Mouse (Mus musculus) R1 (cell line): ENCODE data around the gene Slc2a1.

ENCODE experiments used
- DNase-seq: peaks from one replicate; pipeline ENCODE4 v3.0.0-alpha.2; 2018; ENCODE audit warnings: low read depth, low spot score

Slc2a1 gene

DNA sequence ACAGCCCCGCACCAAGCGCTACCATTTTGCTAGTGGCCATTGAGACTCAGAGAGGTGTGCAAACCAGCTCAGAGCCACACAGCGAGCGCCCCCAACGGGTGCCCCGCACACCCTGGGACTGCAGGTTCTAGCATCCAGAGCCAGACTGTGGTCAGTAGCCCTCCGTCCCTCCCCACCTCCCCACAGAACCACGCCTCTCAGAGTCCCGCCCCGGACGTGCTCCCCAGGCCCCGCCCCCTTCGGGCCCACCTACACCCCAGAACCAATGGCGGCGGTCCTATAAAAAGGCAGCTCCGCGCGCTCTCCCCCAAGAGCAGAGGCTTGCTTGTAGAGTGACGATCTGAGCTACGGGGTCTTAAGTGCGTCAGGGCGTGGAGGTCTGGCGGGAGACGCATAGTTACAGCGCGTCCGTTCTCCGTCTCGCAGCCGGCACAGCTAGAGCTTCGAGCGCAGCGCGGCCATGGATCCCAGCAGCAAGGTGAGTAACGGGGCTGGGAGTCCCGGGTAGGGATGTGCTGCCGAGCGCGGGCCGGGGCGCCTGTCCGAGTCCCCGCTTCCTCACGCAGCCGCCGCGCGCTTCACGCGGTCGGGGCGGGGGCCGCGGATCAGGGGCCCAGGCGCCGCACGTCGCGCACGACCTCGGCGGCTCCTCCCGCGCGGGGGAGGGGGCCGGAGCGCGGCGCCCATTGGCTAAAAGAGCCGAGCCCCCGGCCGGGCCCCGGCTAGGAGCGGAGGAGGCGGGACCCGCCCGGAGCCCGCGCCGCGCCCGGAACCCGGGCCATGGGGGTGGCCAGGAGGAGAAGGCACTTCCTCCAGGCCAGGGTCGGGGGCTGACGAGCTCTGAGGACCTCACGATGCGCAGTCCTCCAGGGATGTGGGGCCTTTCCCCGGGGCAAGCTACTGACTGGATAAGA is at the start of gene Slc2a1:
Gene Slc2a1 (plus strand): TSS at position 217 of the 914 bp plus-strand sequence.
- peak; percentile 99 for DNase-seq

DNA sequence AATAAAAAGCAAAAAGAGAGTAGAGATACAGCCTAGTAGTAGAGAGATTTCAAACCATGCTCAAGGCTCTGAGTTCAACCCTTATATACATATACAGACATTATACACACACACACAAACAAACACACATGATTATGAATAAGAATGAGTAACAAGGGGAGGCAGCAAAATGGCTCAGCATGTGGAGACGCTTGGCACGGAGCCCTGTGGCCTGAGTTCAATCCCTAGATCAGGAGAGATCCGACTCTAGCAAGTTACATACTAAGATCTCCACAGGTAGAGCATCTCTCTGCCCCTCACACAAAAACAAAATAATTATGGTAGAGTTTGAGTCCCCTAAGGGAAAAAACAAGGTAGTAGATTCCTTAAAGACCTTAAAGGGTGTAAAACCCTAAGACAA is 41.7 kb upstream of the Slc2a1 start:
- no peak for DNase-seq

DNA sequence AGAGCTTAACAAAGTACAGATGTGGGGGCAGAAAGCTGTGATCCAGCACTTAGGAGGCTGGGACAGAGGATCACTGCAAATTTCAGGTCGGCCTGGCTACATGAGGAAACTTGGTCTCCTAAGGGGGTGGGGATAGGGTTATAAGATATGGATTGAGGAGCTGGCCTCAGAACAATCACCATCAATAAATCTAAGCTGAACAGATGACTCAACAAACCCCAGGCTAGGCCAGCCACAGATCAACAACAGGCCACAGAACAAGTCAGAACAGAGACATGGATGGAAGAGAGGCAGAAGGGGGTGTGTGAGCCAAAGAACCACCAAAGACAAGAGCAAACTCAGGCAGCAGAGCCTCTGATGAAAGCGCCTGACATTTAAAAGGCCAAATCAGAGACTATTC is 41.3 kb upstream of the Slc2a1 start:
- no peak for DNase-seq

DNA sequence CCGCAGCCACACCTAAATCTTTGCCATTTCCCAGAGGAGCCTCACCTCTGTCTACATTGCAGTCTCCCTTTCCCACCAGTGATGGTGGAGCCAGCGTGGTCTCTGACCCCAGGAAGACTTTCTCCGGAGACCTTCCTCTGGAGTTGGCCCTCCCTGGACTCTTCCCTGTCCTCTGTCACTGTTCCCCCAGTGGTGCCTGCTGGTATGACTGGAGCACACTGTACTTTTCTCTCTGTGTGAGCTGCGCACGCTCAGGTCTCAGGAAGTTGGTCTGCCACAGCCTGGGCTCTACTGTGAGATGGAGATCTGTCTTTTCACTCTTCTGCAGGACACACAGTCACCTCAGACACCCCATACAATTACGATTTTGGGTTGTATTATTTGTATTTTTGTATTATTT is 39.6 kb upstream of the Slc2a1 start:
- peak; percentile 86 for DNase-seq

DNA sequence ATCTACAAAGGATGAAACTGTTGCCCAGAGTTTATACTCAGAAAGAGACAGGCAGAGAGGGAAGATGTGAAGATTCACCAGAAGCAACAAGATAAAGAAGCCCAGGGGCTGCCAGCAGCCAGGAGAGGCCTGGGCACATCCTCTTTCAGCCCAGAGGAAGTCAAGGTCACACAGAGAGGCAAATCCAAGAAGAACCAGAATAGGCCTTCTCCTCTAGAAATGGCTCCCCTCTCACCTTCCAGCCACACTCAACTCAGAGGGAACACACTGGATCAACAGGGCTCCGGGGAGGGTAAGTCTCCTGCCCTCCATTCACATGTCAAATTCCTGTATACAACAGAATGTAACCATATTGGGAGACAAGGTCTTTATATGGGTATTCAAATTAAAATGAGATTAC is 38.3 kb upstream of the Slc2a1 start:
- DNase-seq, result no peak

DNA sequence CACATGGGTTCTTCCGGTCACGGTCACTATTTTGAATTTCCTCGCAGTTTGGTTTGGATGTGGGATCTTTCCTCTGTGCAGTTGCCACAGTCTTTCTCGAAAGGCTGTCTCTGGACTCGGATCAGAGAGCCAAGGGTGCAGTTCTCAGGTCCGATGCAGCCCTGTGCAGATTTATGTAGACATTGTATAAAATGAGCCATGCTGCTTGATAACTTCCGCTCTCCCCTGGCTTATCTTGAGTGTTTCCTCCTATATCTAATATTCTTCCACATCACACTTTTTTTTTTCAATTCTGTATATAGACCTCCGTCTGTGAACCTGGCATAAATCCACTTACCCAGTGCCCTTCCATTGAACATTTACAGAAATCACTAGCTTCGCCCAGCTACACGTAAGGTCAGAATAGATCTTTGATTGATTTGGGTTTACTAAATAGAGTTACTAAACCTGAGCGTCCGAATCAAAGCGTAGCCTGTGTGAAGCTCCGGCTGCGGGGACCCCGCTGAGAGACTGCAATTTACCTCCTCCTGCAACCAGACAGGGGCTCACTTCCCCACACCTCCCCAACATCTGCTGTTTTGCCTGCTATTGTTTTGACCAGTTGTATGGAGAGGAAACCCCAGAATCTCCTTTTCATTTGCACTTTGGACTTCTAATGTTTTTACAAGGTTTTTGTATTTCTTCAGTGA is 37.4 kb upstream of the Slc2a1 start:
- DNase-seq, result peak; percentile 96

DNA sequence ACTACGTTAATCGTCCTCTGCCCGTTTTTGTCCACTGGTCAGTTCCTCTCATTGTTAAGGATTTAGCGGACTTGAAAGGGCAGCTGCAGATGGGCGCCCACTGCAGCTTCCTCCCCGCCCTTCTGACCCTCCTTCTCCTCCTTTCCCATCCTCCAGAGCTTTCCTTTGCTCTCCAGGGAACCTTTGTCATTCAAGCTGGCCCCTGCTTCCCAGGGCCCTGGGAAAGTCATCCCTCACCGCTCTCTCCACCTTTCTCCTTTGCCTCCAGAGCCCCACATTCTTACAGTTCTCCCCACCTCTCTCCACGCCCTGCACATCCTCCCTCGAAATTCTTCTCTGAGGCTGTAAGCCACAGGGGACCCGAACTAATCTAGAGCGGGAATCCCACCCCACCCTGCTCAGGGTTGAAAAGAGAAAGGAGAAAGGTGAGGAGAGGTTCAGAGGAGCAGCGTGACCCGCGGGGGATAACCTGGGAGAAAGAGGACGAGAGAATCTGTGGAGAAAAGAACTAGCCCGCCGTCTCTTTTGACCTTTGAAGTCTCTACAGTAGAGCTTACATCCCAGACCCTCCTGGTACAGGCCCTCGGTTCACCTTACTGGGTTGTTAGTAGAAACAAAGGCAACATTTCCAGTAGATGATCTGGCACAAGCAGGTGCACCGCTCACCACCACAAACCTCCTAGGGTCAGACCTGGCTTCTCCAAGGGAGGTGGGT is 36.7 kb upstream of the Slc2a1 start:
- DNase-seq, result peak; percentile 100

DNA sequence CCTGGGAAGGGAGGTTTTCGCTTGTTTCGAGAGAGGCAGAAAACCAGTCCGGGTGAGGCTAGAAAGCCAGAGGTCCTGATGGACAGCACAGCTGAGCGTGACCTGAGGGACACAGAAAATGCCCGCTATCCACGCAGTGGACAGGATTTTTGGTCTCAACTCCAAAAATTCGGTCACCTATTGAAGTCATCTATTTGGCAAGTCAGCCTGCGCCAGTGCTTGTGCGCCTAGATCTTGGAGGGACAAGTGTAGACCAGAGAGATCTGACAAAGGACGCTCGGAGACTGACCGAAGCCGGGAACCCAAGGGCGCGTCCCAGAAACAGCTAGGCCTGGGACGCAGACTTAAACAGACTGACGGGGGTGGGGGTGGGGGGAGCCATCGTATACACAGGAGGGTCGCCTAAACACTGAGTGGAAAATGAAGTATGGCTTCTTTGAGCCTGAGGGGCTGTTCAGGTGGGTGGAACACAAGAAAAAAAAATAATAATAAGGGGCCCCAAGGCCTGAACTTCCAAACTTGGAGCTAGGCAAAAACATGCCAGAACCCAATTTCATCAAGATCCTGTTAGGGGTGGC is 36.1 kb upstream of the Slc2a1 start:
- no peak for DNase-seq

DNA sequence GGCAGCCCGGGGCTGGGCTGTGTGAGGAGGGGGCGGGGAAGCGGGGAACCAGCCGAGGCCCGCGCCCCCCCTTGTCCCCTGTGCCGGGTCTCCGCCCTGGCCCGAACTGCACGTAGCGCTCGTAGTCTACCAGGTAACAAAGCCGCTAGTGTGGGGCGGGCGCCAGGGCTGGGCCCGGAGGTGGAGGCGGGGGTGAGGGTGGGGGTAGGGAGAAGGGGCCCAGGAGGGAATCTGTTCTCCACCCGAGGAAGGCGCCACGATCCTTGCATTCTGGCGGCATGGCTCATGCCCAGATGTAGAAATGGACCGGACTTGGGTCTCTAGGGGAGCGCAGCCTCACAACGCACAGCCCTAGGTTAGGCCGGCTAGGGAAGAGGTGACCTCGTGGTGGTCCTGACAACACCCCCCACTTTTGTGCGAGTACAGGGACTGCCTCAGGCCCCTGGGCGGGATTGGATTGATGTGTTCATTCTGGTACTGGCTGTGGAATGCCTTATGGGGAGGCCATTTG is 35.5 kb upstream of the Slc2a1 start:
- peak; percentile 85 for DNase-seq

DNA sequence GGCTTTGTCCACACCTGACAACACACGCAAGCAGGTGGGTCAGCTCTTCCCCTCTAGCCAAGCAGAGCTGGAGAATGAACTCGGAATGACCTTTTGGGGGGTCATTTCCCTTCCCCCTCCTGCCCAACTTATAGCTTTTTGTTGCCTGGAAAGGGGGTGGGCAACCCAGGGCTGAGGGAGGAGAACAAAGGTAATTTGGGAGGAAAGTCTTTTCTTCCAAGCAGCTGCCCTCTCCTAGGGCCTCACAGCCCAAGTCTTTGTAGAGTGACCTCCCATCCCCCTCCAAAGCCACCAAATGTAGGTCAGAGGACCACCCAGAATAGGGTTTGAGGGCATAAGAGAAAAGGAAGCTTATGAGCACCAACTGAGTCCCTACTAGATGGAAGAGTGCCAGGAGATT is 34.9 kb upstream of the Slc2a1 start:
- peak; percentile 77 for DNase-seq

DNA sequence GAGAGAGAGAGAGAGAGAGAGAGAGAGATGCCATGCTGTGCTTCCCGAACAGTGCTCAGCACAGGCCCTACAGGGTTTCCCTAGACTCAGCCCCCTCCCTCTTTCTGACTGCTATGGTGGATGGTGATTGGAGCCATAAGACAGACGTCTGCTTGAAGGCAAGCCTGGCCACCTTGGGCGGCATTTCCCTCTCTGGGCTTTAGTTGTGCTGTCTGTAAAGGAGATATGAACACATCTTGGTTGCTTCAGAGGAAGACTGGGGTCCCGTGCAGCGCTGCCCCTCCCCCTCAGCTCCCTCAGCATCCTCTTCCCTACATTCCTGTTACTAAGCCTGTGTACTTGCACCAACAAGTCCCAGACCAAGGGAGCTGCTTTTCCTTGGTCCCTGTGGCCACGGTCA is 33.9 kb upstream of the Slc2a1 start:
- peak; percentile 64 for DNase-seq

DNA sequence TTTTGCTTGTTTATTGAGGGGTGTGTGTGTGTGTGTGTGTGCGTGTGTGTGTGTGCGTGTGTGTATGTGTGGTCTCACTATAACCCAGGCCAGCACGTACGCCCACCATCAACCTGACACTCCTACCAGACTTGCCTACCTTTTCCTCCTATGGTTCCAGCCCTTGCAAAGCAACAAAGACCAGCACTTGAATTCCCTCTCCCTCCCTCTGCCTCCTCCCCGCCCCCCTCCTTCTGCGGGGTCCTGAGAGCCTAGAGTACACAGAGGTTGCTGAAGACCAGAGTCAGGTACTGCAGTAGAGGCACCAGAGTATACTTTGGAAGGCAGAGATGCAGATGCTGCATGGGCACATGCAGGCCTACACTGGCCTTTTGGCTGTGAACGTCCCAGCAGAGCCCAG is 33.2 kb upstream of the Slc2a1 start:
- DNase-seq, result peak; percentile 38

DNA sequence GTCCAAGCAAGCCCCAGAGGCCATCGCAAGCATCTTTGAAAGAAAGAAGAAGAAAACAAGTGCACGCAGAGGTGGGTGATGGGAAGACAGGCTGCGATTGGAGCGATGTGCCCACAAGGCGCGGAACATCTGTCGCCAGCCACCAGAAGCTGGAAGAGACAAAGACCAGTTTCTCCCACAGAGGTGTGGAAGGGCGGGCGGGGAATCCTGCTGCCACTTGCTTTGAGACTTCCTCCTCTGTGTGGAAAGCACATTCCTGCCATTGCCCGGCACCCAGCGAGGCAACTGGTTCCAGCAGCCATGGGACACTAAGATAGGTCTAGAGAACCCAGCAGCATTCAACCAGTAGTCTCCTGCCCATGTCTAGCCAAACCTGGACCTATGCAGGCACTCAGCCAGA is 32.2 kb upstream of the Slc2a1 start:
- peak; percentile 59 for DNase-seq

DNA sequence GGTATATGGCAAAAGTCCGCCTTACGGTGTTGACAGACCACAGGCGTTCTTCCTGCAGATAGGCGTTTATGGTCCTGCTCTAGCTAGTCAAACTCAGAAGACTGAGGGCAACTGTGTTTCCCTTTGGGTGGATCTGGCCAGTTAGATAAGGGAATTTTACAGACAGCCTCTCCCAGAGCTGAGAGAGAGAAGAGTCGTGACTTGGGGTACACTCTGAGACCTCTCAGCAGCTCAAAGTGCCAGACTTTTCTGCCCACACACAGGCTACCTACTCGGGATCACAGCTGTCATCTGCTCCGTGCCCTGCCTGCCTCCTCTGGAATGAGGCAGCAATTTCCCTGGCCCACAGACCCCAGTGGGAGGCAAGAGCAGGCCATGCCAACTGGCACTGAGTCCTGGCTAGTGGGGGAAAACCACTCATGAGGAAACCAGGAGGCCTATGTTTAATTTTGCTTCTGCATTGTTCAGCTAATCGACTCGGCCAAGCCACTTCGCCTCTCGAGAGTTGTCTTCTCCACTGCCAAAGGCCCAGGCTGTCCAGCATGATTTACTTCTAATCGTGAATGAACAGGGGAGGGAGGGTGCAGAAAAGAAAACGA is 31.3 kb upstream of the Slc2a1 start:
- DNase-seq, result no peak

DNA sequence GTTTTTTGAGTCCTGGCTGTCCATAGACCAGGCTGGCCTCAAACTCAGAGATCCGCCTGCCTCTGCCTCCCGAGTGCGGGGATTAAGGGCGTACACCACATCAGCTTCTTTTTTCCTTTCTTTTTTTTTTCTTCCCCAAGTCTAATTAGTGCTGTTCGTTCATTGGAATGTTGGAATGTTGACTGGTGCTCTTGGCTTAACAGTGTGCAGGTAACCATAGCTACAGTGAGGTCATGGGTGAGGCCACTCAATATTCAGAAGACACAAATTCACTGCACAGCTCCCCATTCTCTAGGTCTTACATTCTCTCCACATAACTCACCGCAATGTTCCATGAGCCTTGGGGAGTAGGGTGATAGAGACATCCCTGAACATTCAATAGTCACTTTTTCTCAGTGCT is 28.6 kb upstream of the Slc2a1 start:
- DNase-seq, result peak; percentile 94

DNA sequence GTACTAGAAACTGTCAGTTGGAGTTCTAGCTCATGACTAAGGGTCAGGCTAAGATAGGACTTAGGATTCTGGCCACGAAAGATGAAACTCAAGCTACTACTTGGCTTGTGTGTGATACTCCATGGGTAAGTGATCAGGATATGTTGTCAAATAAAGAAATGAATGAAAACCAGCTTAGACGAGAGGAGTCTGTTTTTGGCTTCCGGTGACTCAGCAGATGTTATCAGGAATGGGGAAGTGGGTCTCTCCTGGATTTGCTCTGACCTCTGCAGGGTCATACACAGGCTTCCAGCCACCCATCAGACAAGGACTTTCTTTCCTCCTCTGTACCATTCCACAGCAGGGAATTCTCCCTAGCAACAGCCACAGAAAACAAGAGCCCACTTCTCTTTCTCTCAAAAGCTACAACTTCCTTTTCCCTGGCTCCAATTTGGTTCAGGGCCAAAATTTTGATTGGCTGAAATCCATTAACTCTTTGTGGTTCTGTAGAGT is 25.7 kb upstream of the Slc2a1 start:
- peak; percentile 89 for DNase-seq

DNA sequence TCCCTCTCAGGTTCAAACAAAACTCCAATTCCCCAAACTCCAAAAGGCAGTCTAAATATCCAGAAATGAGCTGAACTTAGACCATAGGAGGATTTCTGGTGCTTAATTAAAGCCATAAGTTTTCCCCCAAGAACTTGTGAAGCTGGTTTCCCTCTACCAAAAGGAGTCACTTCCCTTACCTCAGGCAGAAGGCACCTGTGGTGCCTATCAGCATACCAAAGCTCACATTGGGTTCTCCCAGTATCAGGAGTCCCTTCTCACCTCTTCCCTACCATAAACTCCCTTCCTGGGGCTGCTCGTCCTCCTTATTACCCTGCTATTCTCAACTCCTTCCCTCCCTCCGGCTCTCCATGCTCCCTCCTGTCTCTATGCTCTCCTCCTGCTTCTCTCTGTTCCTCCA is 20.1 kb upstream of the Slc2a1 start:
- peak; percentile 77 for DNase-seq

DNA sequence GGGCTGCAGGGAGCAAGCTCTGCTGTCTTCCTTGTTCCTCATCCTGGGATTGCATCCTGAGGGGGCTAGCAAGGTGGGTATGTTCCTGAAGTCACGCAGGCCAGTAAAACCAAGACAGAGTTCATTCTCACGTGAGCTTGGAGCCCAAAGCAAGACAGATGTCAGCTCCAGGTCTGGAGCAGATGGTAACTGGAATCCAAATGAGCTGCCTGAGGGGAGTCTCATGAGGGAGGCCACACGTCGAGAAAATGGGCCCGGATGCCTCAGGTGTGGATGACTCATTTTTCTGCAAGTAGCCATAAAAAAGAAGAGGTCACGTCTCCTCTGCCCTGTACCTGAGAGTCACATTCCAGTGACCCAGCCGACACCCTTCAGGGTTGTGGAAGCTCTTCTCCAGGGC is 14.6 kb upstream of the Slc2a1 start:
- no peak for DNase-seq

DNA sequence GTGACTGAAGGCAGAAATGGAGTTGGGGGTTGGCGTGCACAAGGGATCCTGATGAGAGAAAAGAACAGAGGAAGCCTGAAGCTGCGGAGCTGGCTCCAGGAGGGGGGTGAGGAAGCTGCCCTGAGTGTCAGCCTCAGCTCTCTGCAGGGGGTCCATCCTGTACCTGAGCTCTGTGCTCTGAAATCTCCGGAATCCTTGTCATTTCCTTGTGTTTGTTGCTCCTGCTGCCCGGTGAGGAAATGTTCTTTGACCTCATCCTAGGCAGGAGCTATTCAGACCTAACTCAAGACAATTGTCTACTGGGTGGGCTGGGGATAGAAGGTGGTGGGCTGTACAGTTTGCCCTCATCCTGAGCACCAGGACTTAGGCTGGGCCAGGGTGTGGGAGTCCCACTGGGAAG is 13.5 kb upstream of the Slc2a1 start:
- peak; percentile 92 for DNase-seq

DNA sequence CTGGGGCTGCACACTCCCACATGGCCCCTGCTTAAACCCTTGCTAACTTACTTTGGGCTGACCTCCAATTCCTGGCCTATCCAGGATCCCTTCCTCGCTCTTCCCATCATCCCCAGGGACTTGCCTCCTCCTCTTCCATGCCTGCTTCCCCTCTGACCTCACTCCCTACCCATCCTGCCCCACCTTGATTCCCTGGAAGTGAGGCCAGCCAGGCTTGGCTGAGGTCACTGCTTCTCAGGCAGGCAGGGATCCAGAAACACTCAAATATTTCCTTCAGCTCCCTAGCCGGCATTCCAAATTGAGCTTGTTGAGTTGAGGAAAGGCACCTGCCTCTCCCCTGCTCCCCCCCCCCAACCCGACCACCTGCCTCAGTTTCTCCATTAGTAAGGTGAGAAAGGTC is 12.1 kb upstream of the Slc2a1 start:
- no peak for DNase-seq

DNA sequence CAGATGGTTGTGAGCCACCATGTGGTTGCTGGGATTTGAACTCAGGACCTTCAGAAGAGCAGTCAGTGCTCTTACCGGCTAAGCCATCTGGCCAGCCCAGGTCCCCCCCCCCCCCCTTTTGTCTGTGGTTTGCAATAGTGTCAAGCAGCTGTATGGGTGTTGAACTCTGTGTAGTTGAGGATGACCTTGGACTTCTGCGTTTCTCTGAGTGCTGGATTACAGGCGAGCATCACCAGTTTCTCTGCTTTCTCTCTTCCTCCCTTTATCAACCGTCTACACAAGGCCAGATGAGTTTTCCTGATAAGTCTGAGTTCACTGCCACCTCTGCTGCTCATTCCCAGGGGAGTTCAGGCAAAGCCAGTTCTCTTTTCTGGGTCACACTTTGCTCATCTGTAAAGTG is 11.1 kb upstream of the Slc2a1 start:
- no peak for DNase-seq
